Mouse (Mus musculus): Measurements from ENCODE around the gene Ndufa4l2.
A peak's percentile ranks its signal among the peaks of the same experiment; 100 is the strongest.

The Ndufa4l2 gene

GRCm38 (mm10) chr10:127509837-127510701, 4.7 kb upstream of the Ndufa4l2 start:
- DNase-seq (ENCODE audit: low read depth, low spot score), result no peak

- no peak for DNase-seq (ENCODE audit: low read depth, low spot score)
These were observed 3.7 kb upstream of the Ndufa4l2 start for GRCm38 (mm10) chr10:127510895-127511617.

- peak; percentile 91 for DNase-seq (ENCODE audit: low read depth, low spot score)
These were observed 3.0 kb upstream of the Ndufa4l2 start for GRCm38 (mm10) chr10:127511634-127512306.

GRCm38 (mm10) chr10:127512307-127512666, 2.5 kb upstream of the Ndufa4l2 start:
- no peak for DNase-seq (ENCODE audit: low read depth, low spot score)

- peak; percentile 81 for DNase-seq (ENCODE audit: low read depth, low spot score)
These were observed 2.0 kb upstream of the Ndufa4l2 start for GRCm38 (mm10) chr10:127512813-127513212.

GRCm38 (mm10) chr10:127513501-127514091, 1.2 kb upstream of the Ndufa4l2 start:
- DNase-seq (ENCODE audit: low read depth, low spot score), result no peak

GRCm38 (mm10) chr10:127514111-127514698, 562 bp upstream of the Ndufa4l2 start:
- no peak for DNase-seq (ENCODE audit: low read depth, low spot score)

GRCm38 (mm10) chr10:127515271-127515982, 660 bp downstream of the Ndufa4l2 start:
- DNase-seq (ENCODE audit: low read depth, low spot score), result no peak

GRCm38 (mm10) chr10:127515983-127516459, 1.3 kb downstream of the Ndufa4l2 start:
- DNase-seq (ENCODE audit: low read depth, low spot score), result no peak

GRCm38 (mm10) chr10:127516576-127517260, 2.0 kb downstream of the Ndufa4l2 start:
- no peak for DNase-seq (ENCODE audit: low read depth, low spot score)

GRCm38 (mm10) chr10:127517941-127518340, 3.2 kb downstream of the Ndufa4l2 start:
- no peak for DNase-seq (ENCODE audit: low read depth, low spot score)

GRCm38 (mm10) chr10:127519041-127519701, 4.4 kb downstream of the Ndufa4l2 start:
- no peak for DNase-seq (ENCODE audit: low read depth, low spot score)

- no peak for DNase-seq (ENCODE audit: low read depth, low spot score)
These were observed 5.3 kb downstream of the Ndufa4l2 start for GRCm38 (mm10) chr10:127519903-127520713.

GRCm38 (mm10) chr10:127520714-127521357, 6.1 kb downstream of the Ndufa4l2 start:
- no peak for DNase-seq (ENCODE audit: low read depth, low spot score)

GRCm38 (mm10) chr10:127521611-127522080, 6.9 kb downstream of the Ndufa4l2 start:
- no peak for DNase-seq (ENCODE audit: low read depth, low spot score)

GRCm38 (mm10) chr10:127522088-127522581, 7.4 kb downstream of the Ndufa4l2 start, which contains the start of gene Shmt2:
Shmt2 (minus strand) TSS chr10:127522444.
- peak; percentile 88 for DNase-seq (ENCODE audit: low read depth, low spot score)

- no peak for DNase-seq (ENCODE audit: low read depth, low spot score)
These were observed 10.0 kb downstream of the Ndufa4l2 start for GRCm38 (mm10) chr10:127524646-127525255.
